Mouse (Mus musculus) frontal cortex, postnatal 36 days (tissue): ENCODE measurements around the gene Atpaf2.
"Not testable (repeated sequence)": the region's sequence is repeated elsewhere in the genome, so short reads cannot be mapped to it uniquely, and the experiment has no call there.

Source experiments
- DNase-seq, 2 experiments: peaks; one replicate each; pipeline ENCODE4 v3.0.0; 2022; ENCODE audit warnings: low spot score in 2 of 2

Gene Atpaf2

GRCm38 (mm10) chr11:60417717-60418472 lies at the start of gene Atpaf2:
Gene Atpaf2, minus strand, starts transcription at chr11:60418457.
- DNase-seq, result peak; percentile 8 to 16

GRCm38 (mm10) chr11:60465943-60466380 lies 47.7 kb upstream of the Atpaf2 start:
- DNase-seq, result peak in 1 of 2 experiments; percentile 31

GRCm38 (mm10) chr11:60457973-60458372 lies 39.7 kb upstream of the Atpaf2 start:
- no peak for DNase-seq

- DNase-seq, result no peak
These were observed 36.5 kb upstream of the Atpaf2 start for GRCm38 (mm10) chr11:60454745-60455087.

- peak; percentile 89 to 93 for DNase-seq
These were observed 36.0 kb upstream of the Atpaf2 start, which contains the start of gene Drg2 for GRCm38 (mm10) chr11:60454080-60454744. Gene Drg2, plus strand, starts transcription at chr11:60454591.

- no peak for DNase-seq
These were observed 25.8 kb upstream of the Atpaf2 start for GRCm38 (mm10) chr11:60444007-60444406.

GRCm38 (mm10) chr11:60442896-60443295 lies 24.6 kb upstream of the Atpaf2 start:
- peak; percentile 19 to 24 for DNase-seq

GRCm38 (mm10) chr11:60440176-60440575 lies 21.9 kb upstream of the Atpaf2 start:
- DNase-seq, result no peak

- DNase-seq, result not testable (repeated sequence)
These were observed 21.4 kb upstream of the Atpaf2 start for GRCm38 (mm10) chr11:60439621-60440020.

- DNase-seq, result no peak
These were observed 18.4 kb upstream of the Atpaf2 start for GRCm38 (mm10) chr11:60436618-60437017.

GRCm38 (mm10) chr11:60435133-60435532 lies 16.9 kb upstream of the Atpaf2 start:
- no peak for DNase-seq

- DNase-seq, result no peak
These were observed 15.2 kb upstream of the Atpaf2 start for GRCm38 (mm10) chr11:60433501-60433900.

- no peak for DNase-seq
These were observed 9.4 kb upstream of the Atpaf2 start for GRCm38 (mm10) chr11:60427628-60428027.

GRCm38 (mm10) chr11:60426417-60426816 lies 8.2 kb upstream of the Atpaf2 start:
- DNase-seq, result no peak

- DNase-seq, result no peak
These were observed 4.7 kb upstream of the Atpaf2 start for GRCm38 (mm10) chr11:60423006-60423405.

- DNase-seq, result no peak
These were observed 3.9 kb upstream of the Atpaf2 start for GRCm38 (mm10) chr11:60422046-60422668.

- DNase-seq, result no peak
These were observed 181 bp upstream of the Atpaf2 start for GRCm38 (mm10) chr11:60418473-60418803.

- peak; percentile 99 to 100 for DNase-seq
These were observed 1.1 kb downstream of the Atpaf2 start, which contains the start of gene Gid4 for GRCm38 (mm10) chr11:60416963-60417716. Gene Gid4, plus strand, starts transcription at chr11:60417145.

GRCm38 (mm10) chr11:60416590-60416962 lies 1.7 kb downstream of the Atpaf2 start:
- no peak for DNase-seq

GRCm38 (mm10) chr11:60412921-60413320 lies 5.3 kb downstream of the Atpaf2 start:
- DNase-seq, result no peak

- peak; percentile 44 to 76 for DNase-seq
These were observed 6.1 kb downstream of the Atpaf2 start for GRCm38 (mm10) chr11:60412173-60412572.

GRCm38 (mm10) chr11:60406606-60407005 lies 11.7 kb downstream of the Atpaf2 start:
- DNase-seq, result no peak
